Mouse (Mus musculus) kidney, embryonic 14.5 days (tissue): ENCODE results near the gene Smarca1. TPM values are rescaled to one million over a fixed set of nuclear protein-coding genes. Genes with fewer than 3 reads are reported as not detected.
A peak's percentile ranks its signal among the peaks of the same experiment; 100 is the strongest.

ENCODE experiments used
- ATAC-seq: fragments of 200-750 bp; cut with Nextera tagmentation; 2 replicates; pipeline ENCODE4 v1.8.0; 2017; ENCODE audit warnings: moderate number of reproducible peaks, mild to moderate bottlenecking, moderate TSS enrichment, moderate library complexity; ENCODE audit not compliant: low FRiP score, low TSS enrichment
- H3K27ac ChIP-seq: fragments of 300-500 bp; sonication (generic); 2 replicates; pipeline ENCODE4 v1.5.1; 2014; ENCODE audit warnings: low read depth, mild to moderate bottlenecking, low read length, moderate library complexity, mixed read lengths
- H3K27me3 ChIP-seq: fragments of 300-500 bp; sonication (generic); 2 replicates; pipeline ENCODE4 v1.6.1; 2014; ENCODE audit warnings: mild to moderate bottlenecking, low read length; ENCODE audit not compliant: control insufficient read depth, insufficient read depth
- H3K36me3 ChIP-seq: fragments of 300-500 bp; sonication (generic); 2 replicates; pipeline ENCODE4 v1.6.1; 2014; ENCODE audit warnings: low read length, mixed read lengths; ENCODE audit not compliant: control insufficient read depth, insufficient read depth
- H3K4me1 ChIP-seq: fragments of 300-500 bp; sonication (generic); 2 replicates; pipeline ENCODE4 v1.6.1; 2014; ENCODE audit warnings: low read length, mixed read lengths; ENCODE audit not compliant: control insufficient read depth, insufficient read depth
- H3K4me2 ChIP-seq: fragments of 300-500 bp; sonication (generic); replicated peaks from 2 replicates; pipeline ENCODE4 v1.6.1; 2014; ENCODE audit warnings: low read depth, mild to moderate bottlenecking, low read length
- H3K4me3 ChIP-seq: fragments of 300-500 bp; sonication (generic); 2 replicates; pipeline ENCODE4 v1.5.1; 2014; ENCODE audit warnings: mild to moderate bottlenecking, low read length
- H3K9ac ChIP-seq: fragments of 300-500 bp; sonication (generic); 2 replicates; pipeline ENCODE4 v1.6.1; 2014; ENCODE audit warnings: low read depth, mild to moderate bottlenecking, low read length, moderate library complexity
- H3K9me3 ChIP-seq: fragments of 300-500 bp; sonication (generic); 2 replicates; pipeline ENCODE4 v1.6.1; 2016; ENCODE audit warnings: low read length; ENCODE audit not compliant: control insufficient read depth
- WGBS: fragments of 180-500 bp; shearing (Covaris S2); extraction: QIAGEN DNeasy Blood & Tissue Kit; methylation state at CpG from one replicate; pipeline ENCODE4 v1.1.7; 2014; 5-methylcytosine and 5-hydroxymethylcytosine counted together
- polyA plus RNA-seq: library from polyadenylated mRNA; unstranded; fragments of >200 nt; fragmentation: Nextera tagmentation; extraction: Ambion mirVana; gene quantifications from 2 replicates; pipeline ENCODE4 v1.2.1, GENCODE M21; 2014

Gene Smarca1
- polyA plus RNA-seq, 1 experiment from 2014 or later = 23.8 TPM

DNA sequence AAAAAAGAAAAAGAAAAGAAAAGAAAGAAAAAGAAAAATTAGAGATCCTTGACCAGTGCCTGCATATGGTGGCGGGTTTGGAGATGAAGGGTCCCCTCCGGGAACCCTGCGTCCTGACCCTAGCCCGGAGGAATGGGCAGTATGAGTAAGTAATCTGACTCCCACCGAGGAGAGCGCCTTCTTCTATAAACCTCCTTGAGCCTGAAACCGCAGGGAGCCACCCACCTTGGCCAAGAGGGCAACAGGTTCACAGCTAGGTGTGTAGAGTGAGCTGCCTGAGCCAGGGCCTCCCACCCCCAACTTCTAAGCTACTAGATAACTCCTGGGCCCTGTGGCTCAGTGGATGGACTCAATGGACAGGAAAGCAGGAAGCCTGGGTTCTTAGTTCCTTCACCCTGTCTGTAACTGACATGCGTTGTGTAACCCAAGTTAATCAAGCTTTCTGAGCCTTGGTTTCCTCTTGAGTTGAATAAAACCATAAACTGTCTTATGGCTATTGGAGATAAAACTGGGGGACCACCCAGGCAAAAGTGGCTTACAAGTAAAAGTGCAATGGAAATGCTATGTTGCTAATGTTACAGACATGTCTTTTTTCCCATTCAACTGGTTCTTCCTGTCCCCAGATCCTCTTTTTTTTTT lies 20.2 kb upstream of the Smarca1 start:
- Histone ChIP-seq H3K4me1 (no peaks in the 10 kb centered on the region), H3K9ac (peak overlapping the region; percentile 82), H3K4me2 (peak overlapping the region; percentile 51), H3K27me3 (no peaks in the 10 kb centered on the region), H3K27ac (no peak overlapping the region), H3K9me3 (no peaks in the 10 kb centered on the region), H3K36me3 (no peaks in the 10 kb centered on the region), H3K4me3 (peak overlapping the region; percentile 62)
- 20% methylated on average over 8 of the region's 8 CpGs for WGBS
- ATAC-seq = 0 out of 2 replicates have a peak, but pooled peaks have one; percentile 13

GRCm38 (mm10) chrX:47912306-47912792 lies 19.6 kb upstream of the Smarca1 start, which contains the start of gene Ocrl:
Gene Ocrl (plus strand): TSS chrX:47912387.
- H3K9me3 ChIP-seq = no peaks in the 10 kb centered on the region
- 22% methylated on average over 31 of the region's 35 CpGs for WGBS

GRCm38 (mm10) chrX:47891907-47892430 lies 805 bp downstream of the Smarca1 start:
- ATAC-seq = peak; percentile 85
- Histone ChIP-seq H3K4me3 (peak overlapping the region; percentile 57), H3K9ac (peak overlapping the region; percentile 56), H3K27me3 (no peaks in the 10 kb centered on the region), H3K4me1 (no peaks in the 10 kb centered on the region), H3K36me3 (no peaks in the 10 kb centered on the region), H3K27ac (no peak overlapping the region), H3K9me3 (no peaks in the 10 kb centered on the region), H3K4me2 (peak overlapping the region; percentile 60)
- 27% methylated on average over 22 of the region's 36 CpGs for WGBS

More at GRCm38 (mm10) chrX:47912306-47912792, 19.6 kb upstream of the Smarca1 start, which contains the start of gene Ocrl:
- Histone ChIP-seq H3K4me2 (peak within 1 kb of the TSS; percentile 51), H3K9ac (peak within 1 kb of the TSS; percentile 82), H3K27ac (peak within 1 kb of the TSS; percentile 69; the same call in 1 of the 2 replicates), H3K4me3 (peak within 1 kb of the TSS; percentile 62), H3K4me1 (no peaks in the 10 kb centered on the region), H3K36me3 (no peaks in the 10 kb centered on the region), H3K27me3 (no peaks in the 10 kb centered on the region)
- ATAC-seq = peak; percentile 95

DNA sequence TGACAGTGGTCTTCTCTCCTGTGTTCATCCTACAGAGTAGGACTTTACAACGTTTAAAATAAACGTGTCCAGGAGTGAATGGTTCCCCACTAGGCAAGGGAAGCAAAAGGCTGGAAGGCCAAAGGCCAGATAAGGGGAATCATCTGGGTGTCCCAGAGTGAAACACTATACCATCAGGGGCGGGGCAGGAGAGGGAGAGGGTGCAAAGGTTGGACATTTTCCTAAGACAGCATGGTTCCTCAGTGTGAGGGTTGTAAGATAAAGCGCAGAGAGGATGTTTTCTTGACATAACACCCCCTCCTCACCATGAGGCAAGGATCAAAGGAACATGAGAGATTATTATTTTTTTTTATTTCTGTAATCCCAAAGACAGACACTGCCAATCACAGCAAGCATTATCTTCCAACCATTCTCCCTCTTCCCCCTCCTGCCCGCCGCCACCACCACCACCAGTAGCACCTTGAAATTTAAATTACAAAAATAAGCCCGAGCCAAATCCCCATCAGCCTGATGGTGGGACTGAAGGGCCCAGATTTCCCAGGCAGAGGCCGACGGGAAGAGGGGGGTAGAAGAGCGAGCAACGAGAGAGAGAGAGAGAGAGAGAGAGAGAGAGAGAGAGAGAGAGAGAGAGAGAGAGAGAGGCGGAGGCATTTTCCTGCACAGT lies 1.4 kb downstream of the Smarca1 start:
- Histone ChIP-seq H3K27ac (no peak overlapping the region), H3K4me2 (peak overlapping the region; percentile 60), H3K9me3 (no peaks in the 10 kb centered on the region), H3K36me3 (no peaks in the 10 kb centered on the region), H3K9ac (peak overlapping the region; percentile 56; the same call in 1 of the 2 replicates), H3K4me3 (peak overlapping the region; percentile 57), H3K4me1 (no peaks in the 10 kb centered on the region), H3K27me3 (no peaks in the 10 kb centered on the region)
- 22% methylated on average over 10 of the region's 12 CpGs for WGBS
- peak; percentile 60; the same call in 1 of the 2 replicates for ATAC-seq

DNA sequence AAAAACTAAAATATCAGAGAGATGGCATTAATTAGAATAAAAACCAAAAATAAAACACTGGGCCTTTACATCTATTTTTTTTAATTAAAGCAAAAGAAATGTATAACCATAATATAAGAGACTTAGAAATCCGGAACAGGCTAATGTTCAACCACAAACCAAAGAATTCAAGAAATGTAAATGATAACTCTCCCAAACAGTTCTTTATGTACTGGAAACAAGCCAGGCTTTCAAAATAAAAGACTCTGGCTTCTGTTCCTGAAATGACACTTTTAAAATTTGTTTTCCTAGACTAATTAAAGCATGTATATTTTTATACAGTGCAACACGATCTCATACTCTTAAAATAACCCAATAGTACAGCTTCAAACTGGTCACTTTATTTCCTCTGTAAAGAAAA lies 5.4 kb downstream of the Smarca1 start:
- Histone ChIP-seq H3K9me3 (no peaks in the 10 kb centered on the region), H3K4me3 (no peak overlapping the region), H3K27ac (no peak overlapping the region), H3K36me3 (no peaks in the 10 kb centered on the region), H3K4me2 (no peak overlapping the region), H3K4me1 (no peaks in the 10 kb centered on the region), H3K9ac (no peak overlapping the region), H3K27me3 (no peaks in the 10 kb centered on the region)
- ATAC-seq = no peak
- 63% methylated on average over 2 of the region's 2 CpGs for WGBS

DNA sequence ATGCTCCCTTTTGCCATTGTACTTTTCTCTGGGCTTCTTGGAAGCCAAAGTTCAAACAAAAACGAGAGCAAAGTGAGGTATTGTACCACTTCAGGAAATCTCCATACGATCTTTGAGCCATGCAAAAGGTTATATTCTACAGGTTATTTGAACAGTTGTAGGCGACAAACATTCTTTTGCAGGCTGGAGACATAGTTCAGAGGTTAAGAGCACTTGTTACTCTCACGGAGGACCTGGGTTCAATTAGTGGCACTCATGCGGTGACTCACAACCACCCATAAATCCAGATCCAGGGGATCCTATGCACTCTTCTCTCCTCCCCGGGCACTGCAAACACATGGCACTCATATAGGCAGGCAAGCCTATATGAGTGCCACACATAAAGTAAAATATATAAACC lies 10.0 kb downstream of the Smarca1 start:
- Histone ChIP-seq H3K27me3 (no peaks in the 10 kb centered on the region), H3K4me1 (no peaks in the 10 kb centered on the region), H3K9me3 (no peaks in the 10 kb centered on the region), H3K4me3 (no peak overlapping the region), H3K36me3 (no peaks in the 10 kb centered on the region), H3K9ac (no peak overlapping the region), H3K4me2 (no peak overlapping the region), H3K27ac (no peak overlapping the region)
- ATAC-seq = no peak
- WGBS = 80% methylated on average over 6 of the region's 6 CpGs

GRCm38 (mm10) chrX:47880052-47880451 lies 12.7 kb downstream of the Smarca1 start:
- H3K27ac ChIP-seq = no peak overlapping the region
- peak; percentile 83; the same call in 1 of the 2 replicates for ATAC-seq
- no peaks in the 10 kb centered on the region for H3K27me3 ChIP-seq
- 59% methylated on average over 2 of the region's 2 CpGs for WGBS
- no peak overlapping the region for H3K9ac ChIP-seq
- H3K4me3 ChIP-seq = no peak overlapping the region
- no peak overlapping the region for H3K4me2 ChIP-seq
- H3K36me3 ChIP-seq = no peaks in the 10 kb centered on the region
- H3K9me3 ChIP-seq = no peaks in the 10 kb centered on the region
- no peaks in the 10 kb centered on the region for H3K4me1 ChIP-seq

GRCm38 (mm10) chrX:47858544-47858943 lies 34.2 kb downstream of the Smarca1 start:
- Histone ChIP-seq H3K4me2 (no peak overlapping the region), H3K27ac (no peak overlapping the region), H3K9me3 (no peaks in the 10 kb centered on the region), H3K4me3 (no peak overlapping the region), H3K4me1 (no peaks in the 10 kb centered on the region), H3K36me3 (no peaks in the 10 kb centered on the region), H3K27me3 (no peaks in the 10 kb centered on the region), H3K9ac (no peak overlapping the region)
- WGBS = 93% methylated on average over 1 of the region's 1 CpGs
- no peak for ATAC-seq

DNA sequence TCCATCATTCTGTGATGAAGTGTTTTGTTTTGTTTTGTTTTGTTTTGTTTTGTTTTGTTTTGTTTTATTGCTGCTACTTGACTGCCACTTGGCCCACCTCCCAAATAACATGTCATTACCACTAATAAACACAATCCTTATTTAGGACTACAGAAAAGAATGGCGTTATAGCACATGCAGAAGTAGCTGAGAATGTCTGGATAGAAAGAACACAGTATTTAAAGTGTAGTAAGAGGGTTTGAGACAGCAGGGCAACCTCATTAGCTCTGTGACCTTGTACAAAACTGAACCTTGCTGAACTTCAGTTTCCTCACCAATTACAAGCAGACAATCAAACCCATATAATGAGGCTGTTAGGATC lies 57.0 kb downstream of the Smarca1 start:
- Histone ChIP-seq H3K27ac (no peak overlapping the region), H3K4me1 (no peaks in the 10 kb centered on the region), H3K9ac (no peak overlapping the region), H3K4me3 (no peak overlapping the region), H3K36me3 (no peaks in the 10 kb centered on the region), H3K9me3 (no peaks in the 10 kb centered on the region), H3K27me3 (no peaks in the 10 kb centered on the region), H3K4me2 (no peak overlapping the region)
- ATAC-seq = no peak
- WGBS = 69% methylated on average over 1 of the region's 1 CpGs
